Mouse (Mus musculus): ENCODE measurements around the gene Sfpq.

Sfpq gene

GRCm38 (mm10) chr4:127054522-127055198, 33.5 kb downstream of the Sfpq start:
- ChIA-PET CTCF (interaction anchor here in 3 of 4 experiments (0.6 to 1.5 kb wide), 12 partner anchors 9 to 259 kb away, joined by 3 to 9 read pairs (median 4); partner anchors contain the start of genes Gja4 (in 1 of the 3) and Sfpq (in 1 of the 3)), POLR2A (interaction anchor here (0.7 to 26.6 kb wide), 12 partner anchors 8 to 275 kb away, joined by 3 to 689 read pairs (median 4); partner anchors contain the start of gene Sfpq (in 2 of the 4))

GRCm38 (mm10) chr4:127060585-127061290, 39.6 kb downstream of the Sfpq start, which contains the start of gene Zmym1:
Zmym1 (minus strand) TSS chr4:127061152.
- CTCF ChIA-PET = interaction anchor here in 1 of 4 experiments (0.6 to 1.7 kb wide), 3 partner anchors 175 to 193 kb away, joined by 3 to 5 read pairs (median 4); no protein-coding TSS in a partner anchor
- POLR2A ChIA-PET = interaction anchor here (1.0 to 2.2 kb wide), 24 partner anchors 9 to 183 kb away, joined by 3 to 12 read pairs (median 4); partner anchors contain the start of genes Sfpq (in 2 of the 4), Smim12 (in 2 of the 4) and Zmym6 (in 1 of the 4)

GRCm38 (mm10) chr4:127064051-127064450, 42.9 kb downstream of the Sfpq start:
- ChIA-PET CTCF (interaction anchor here in 2 of 4 experiments (0.6 to 1.1 kb wide), 5 partner anchors 180 to 473 kb away, joined by 3 to 12 read pairs (median 3); partner anchors contain the start of gene Smim12 (in 1 of the 2)), POLR2A (interaction anchor here (0.5 to 1.4 kb wide), 17 partner anchors 12 to 827 kb away, joined by 3 to 6 read pairs (median 4); partner anchors contain the start of genes Sfpq (in 3 of the 4) and Zmym6 (in 3 of the 4))

- ChIA-PET POLR2A (interaction anchor here in 2 of 4 experiments (0.7 to 1.0 kb wide), 2 partner anchors 152 to 169 kb away, joined by 3 read pairs; partner anchors contain the start of gene Smim12 (in 1 of the 2)), CTCF (interaction anchor here in 3 of 4 experiments (0.6 to 1.2 kb wide), 8 partner anchors 77 to 294 kb away, joined by 3 to 11 read pairs (median 3); partner anchors contain the start of gene Smim12 (in 1 of the 3))
Measured at GRCm38 (mm10) chr4:127074915-127075314, 53.8 kb downstream of the Sfpq start.

GRCm38 (mm10) chr4:127076875-127077548, 55.9 kb downstream of the Sfpq start, which contains the start of gene Zmym6:
Zmym6 (plus strand) TSS chr4:127077383.
- ChIA-PET CTCF (interaction anchor here in 1 of 4 experiments (0.8 to 1.7 kb wide), 3 partner anchors 85 to 173 kb away, joined by 3 to 6 read pairs (median 3); partner anchors contain the start of gene Smim12), POLR2A (interaction anchor here in 3 of 4 experiments (0.6 to 2.6 kb wide), 38 partner anchors 12 to 323 kb away, joined by 3 to 13 read pairs (median 3); partner anchors contain the start of genes Sfpq (in 2 of the 3), AU040320 (in 1 of the 3), Smim12 (in 1 of the 3) and Zmym1 (in 1 of the 3))

- ChIA-PET CTCF (no interaction called here), POLR2A (interaction anchor here in 2 of 4 experiments (0.7 kb wide), 2 partner anchors 63 to 1516 kb away, joined by 3 read pairs; no protein-coding TSS in a partner anchor)
Measured at GRCm38 (mm10) chr4:127080806-127081205, 59.7 kb downstream of the Sfpq start.

- ChIA-PET CTCF (no interaction called here), POLR2A (interaction anchor here in 2 of 4 experiments (0.6 to 1.8 kb wide), 2 partner anchors 9 to 16 kb away, joined by 6 to 7 read pairs; no protein-coding TSS in a partner anchor)
Measured at GRCm38 (mm10) chr4:127083131-127083530, 62.0 kb downstream of the Sfpq start.

GRCm38 (mm10) chr4:127085761-127086160, 64.6 kb downstream of the Sfpq start:
- ChIA-PET POLR2A (interaction anchor here in 1 of 4 experiments (0.5 to 1.1 kb wide), 2 partner anchors 13 to 38 kb away, joined by 3 read pairs; partner anchors contain the start of gene Tmem35b), CTCF (interaction anchor here in 1 of 4 experiments (0.6 kb wide), 1 partner anchor 13 kb away, joined by 3 read pairs; no protein-coding TSS in a partner anchor)
